Mouse (Mus musculus): ENCODE measurements at regions not wholly inside any gene's neighbourhood (a gene's known extent, or its start where the extent isn't known, plus 50 kb on each side); places are given as distances from the start of the nearest gene placed in this dataset.

DNA sequence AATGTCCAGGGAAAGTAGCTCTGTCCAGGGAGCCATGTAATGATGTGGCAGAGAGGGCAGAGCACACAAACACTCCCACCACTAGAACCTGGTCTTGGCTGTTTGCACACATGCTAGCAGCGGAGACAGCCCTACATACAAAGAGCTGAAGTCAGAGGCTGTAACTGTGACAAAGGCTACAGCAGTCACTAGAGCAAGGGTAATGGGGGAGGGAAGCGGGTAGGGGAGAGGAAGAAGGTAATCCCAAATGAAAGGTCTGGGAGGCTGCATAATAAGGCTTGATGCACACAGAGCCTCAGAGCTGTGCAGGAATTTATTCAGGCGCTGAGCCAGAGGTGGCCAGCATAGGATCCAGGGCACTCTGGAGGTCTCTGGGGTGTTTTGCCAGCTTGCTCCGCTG is 269.3 kb upstream of the 4930535I16Rik start:
- H3K4me3 ChIP-seq: no peak overlapping the region
- no peak overlapping the region for H3K4me2 ChIP-seq (replicated peaks)
- peaks cover 13% of the 10 kb centered on the region for H3K4me1 ChIP-seq
- 17% methylated on average over 4 of the region's 4 CpGs for WGBS
- peak; percentile 81 for ATAC-seq (ENCODE audit: low FRiP score, low read depth)
- H3K27ac ChIP-seq (replicated peaks): peak overlapping the region; percentile 42; the same call in 1 of the 2 replicates
- H3K36me3 ChIP-seq: no peaks in the 10 kb centered on the region
- peak overlapping the region; percentile 11; the same call in 1 of the 2 replicates for H3K9ac ChIP-seq (replicated peaks)
- H3K27me3 ChIP-seq: peaks cover 31% of the 10 kb centered on the region
- no peaks in the 10 kb centered on the region for H3K9me3 ChIP-seq

GRCm38 (mm10) chr4:124181335-124181734 is 263.5 kb upstream of the 4930535I16Rik start:
- Histone ChIP-seq H3K27ac (replicated peaks) (no peak overlapping the region), H3K9ac (replicated peaks) (no peak overlapping the region), H3K4me2 (replicated peaks) (no peak overlapping the region), H3K9me3 (no peaks in the 10 kb centered on the region), H3K27me3 (peaks cover 43% of the 10 kb centered on the region), H3K4me1 (peaks cover 12% of the 10 kb centered on the region), H3K36me3 (no peaks in the 10 kb centered on the region), H3K4me3 (no peak overlapping the region)
- 90% methylated on average over 4 of the region's 4 CpGs for whole genome bisulfite sequencing
- ATAC-seq (ENCODE audit: low FRiP score, low read depth): no peak

DNA sequence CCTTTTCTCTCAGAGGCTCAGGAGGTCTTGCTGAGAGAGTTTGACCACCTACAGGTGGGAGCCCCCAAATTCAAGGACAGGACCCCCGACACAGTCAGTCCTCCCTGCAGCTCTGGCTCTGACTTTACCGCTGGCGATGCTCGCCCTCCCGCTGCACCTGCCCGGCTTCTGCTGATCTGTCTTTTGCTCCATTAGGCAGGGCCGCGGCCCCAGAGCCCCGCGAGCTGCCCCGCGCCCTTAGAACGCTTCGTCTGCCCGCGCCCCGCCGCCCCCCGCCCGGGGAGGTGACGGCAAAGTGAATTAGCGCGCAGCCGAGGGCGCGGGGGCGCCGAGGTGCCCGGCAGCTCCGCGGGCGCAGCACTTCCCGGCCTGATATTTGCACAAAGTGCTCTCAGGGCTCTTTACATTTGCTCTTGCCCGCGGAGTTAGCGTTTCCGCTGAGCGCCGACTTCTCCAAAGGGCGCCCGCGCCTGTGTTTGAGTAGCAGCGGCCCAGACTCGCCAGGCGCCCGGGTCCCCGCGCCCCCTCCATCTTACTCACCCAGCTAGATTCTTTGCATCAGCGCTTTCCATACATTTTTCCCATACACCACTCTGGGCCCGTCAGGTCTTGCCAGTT is 260.7 kb upstream of the 4930535I16Rik start:
- Histone ChIP-seq H3K27me3 (peaks cover 50% of the 10 kb centered on the region), H3K4me2 (replicated peaks) (peak overlapping the region; percentile 95), H3K4me1 (peaks cover 12% of the 10 kb centered on the region), H3K36me3 (no peaks in the 10 kb centered on the region), H3K9me3 (no peaks in the 10 kb centered on the region), H3K4me3 (peak overlapping the region; percentile 51), H3K9ac (replicated peaks) (peak overlapping the region; percentile 74), H3K27ac (replicated peaks) (no peak overlapping the region)
- under 1% methylated on average over 50 of the region's 50 CpGs for WGBS
- no peak for ATAC-seq (ENCODE audit: low FRiP score, low read depth)

DNA sequence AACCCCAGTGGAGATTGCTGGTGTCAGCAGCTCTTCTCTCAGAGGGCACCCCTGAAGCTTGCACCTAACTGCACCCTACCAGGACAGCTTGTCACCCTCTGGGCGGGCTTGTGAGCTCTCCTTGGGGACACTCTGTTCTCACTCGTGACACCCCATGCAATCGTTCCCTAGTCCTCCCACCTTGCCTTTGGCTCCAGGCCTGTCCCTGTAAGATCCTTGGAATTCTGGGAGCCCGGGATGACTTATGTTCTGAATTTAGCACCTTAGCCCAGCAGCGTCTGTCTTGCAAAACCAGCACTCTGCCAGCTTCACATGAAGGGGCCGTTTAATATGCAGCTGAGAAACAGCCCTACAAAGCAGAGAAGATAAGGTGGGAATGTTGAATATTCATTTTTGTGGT is 257.7 kb upstream of the 4930535I16Rik start:
- Histone ChIP-seq H3K27ac (replicated peaks) (no peak overlapping the region), H3K27me3 (peaks cover 41% of the 10 kb centered on the region), H3K4me3 (no peak overlapping the region), H3K9me3 (no peaks in the 10 kb centered on the region), H3K9ac (replicated peaks) (no peak overlapping the region), H3K4me1 (peaks cover 12% of the 10 kb centered on the region), H3K4me2 (replicated peaks) (no peak overlapping the region), H3K36me3 (no peaks in the 10 kb centered on the region)
- WGBS: 57% methylated on average over 6 of the region's 6 CpGs
- ATAC-seq (ENCODE audit: low FRiP score, low read depth): no peak

GRCm38 (mm10) chr4:124154627-124155026 is 236.8 kb upstream of the 4930535I16Rik start:
- Histone ChIP-seq H3K9ac (replicated peaks) (no peak overlapping the region), H3K4me1 (peaks cover 11% of the 10 kb centered on the region), H3K27me3 (peaks cover 10% of the 10 kb centered on the region; the same call in 1 of the 2 replicates), H3K27ac (replicated peaks) (no peak overlapping the region), H3K4me2 (replicated peaks) (no peak overlapping the region), H3K36me3 (no peaks in the 10 kb centered on the region), H3K4me3 (no peak overlapping the region), H3K9me3 (no peaks in the 10 kb centered on the region; the same call in 1 of the 2 replicates)
- 88% methylated on average over 6 of the region's 6 CpGs for WGBS
- ATAC-seq (ENCODE audit: low FRiP score, low read depth): no peak

DNA sequence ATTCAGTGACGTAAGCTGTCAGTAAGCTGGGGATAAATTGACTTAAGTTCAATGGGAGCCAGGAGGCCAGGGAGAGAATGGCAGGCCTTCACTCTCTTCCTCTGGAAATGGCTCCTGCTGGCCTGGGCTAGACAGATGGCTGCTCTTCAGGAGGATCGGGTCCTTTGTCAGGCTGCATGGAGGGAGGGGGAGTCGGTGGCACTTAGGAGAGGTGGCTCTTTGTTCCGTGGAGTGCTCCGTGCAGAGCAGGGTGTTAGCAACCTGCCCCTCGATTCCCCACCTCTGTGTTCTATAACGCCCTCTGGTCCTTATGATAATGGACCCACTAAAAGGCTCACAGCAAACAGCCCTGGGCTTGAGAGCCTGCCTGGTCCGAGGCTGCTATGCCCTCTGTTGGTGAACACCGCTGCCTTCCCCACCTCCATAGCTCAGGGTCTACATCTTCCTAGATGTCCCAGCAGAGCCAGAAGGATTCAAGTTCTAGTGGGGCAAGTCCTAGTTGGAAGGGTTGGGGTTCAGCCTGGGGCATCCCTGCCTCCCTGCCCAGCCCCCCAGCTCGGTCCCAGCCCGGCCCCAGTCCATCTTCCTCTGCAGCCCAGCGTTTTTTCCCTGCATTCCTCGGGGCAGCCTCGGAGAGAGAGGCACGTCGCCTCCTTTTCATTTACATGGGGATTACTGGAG is 232.1 kb upstream of the 4930535I16Rik start:
- no peaks in the 10 kb centered on the region for H3K9me3 ChIP-seq
- H3K4me3 ChIP-seq: peak overlapping the region; percentile 19; the same call in 1 of the 2 replicates
- peak overlapping the region; percentile 70 for H3K27ac ChIP-seq (replicated peaks)
- peak; percentile 76 for ATAC-seq (ENCODE audit: low FRiP score, low read depth)
- H3K4me1 ChIP-seq: peaks cover 15% of the 10 kb centered on the region
- H3K27me3 ChIP-seq: peaks cover 12% of the 10 kb centered on the region; the same call in 1 of the 2 replicates
- H3K4me2 ChIP-seq (replicated peaks): peak overlapping the region; percentile 47
- H3K36me3 ChIP-seq: no peaks in the 10 kb centered on the region
- 0 out of 2 replicates have a peak overlapping the region, but pooled peaks have one; percentile 15 for H3K9ac ChIP-seq (replicated peaks)
- WGBS: 4% methylated on average over 16 of the region's 16 CpGs

- 91% methylated on average over 3 of the region's 3 CpGs for WGBS
- H3K4me2 ChIP-seq (replicated peaks): no peak overlapping the region
- H3K4me3 ChIP-seq: no peak overlapping the region
- H3K36me3 ChIP-seq: no peaks in the 10 kb centered on the region
- no peak overlapping the region for H3K9ac ChIP-seq (replicated peaks)
- no peak for ATAC-seq (ENCODE audit: low FRiP score, low read depth)
- H3K9me3 ChIP-seq: no peaks in the 10 kb centered on the region
- peaks cover 15% of the 10 kb centered on the region for H3K4me1 ChIP-seq
- H3K27ac ChIP-seq (replicated peaks): no peak overlapping the region
- peaks cover 12% of the 10 kb centered on the region for H3K27me3 ChIP-seq
Measured at GRCm38 (mm10) chr4:124149037-124149436, 231.2 kb upstream of the 4930535I16Rik start.

DNA sequence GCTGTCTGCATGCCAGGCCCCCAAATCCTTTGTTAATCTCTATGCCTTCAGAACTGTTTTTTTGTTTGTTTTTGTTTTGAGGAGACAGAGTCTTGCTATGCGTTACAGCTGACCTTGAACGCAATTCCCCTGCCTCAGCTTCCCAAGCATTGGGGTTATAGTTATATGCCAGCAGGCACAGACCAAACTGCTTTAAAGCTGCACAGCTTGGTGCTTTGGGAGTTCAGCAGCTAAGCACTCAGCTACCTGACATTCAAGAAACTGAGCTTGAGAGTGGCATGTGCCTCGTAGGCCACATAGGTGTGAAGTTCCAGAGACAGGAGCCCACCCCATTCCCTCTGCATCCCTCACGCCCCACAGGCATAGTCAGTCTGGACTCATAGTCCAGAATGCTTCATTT is 229.5 kb upstream of the 4930535I16Rik start:
- 77% methylated on average over 4 of the region's 4 CpGs for WGBS
- Histone ChIP-seq H3K36me3 (no peaks in the 10 kb centered on the region), H3K4me2 (replicated peaks) (no peak overlapping the region), H3K27me3 (peaks cover 12% of the 10 kb centered on the region), H3K27ac (replicated peaks) (no peak overlapping the region), H3K4me3 (no peak overlapping the region), H3K9me3 (no peaks in the 10 kb centered on the region), H3K4me1 (peaks cover 25% of the 10 kb centered on the region), H3K9ac (replicated peaks) (no peak overlapping the region)
- no peak for ATAC-seq (ENCODE audit: low FRiP score, low read depth)

DNA sequence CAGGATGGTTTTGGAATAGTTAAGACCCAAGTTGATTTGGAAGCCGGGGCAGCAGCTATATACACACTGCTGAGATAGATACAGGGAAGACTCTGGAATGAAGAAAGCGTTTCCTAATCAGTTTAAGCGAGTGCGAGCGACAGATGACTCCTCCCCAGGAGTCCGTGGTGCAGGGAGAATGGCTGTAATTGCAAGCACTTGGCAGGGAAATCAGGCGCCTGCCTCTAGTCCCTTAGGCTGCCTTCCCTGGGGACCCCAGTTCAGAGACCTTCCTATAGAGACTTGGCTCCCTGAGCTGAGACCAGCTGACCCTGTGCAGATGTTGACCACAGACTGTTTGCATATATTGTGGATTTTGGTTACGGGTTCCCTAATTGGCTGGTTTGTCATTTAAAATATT is 228.3 kb upstream of the 4930535I16Rik start:
- H3K4me3 ChIP-seq: no peak overlapping the region
- H3K27ac ChIP-seq (replicated peaks): no peak overlapping the region
- peaks cover 6% of the 10 kb centered on the region for H3K27me3 ChIP-seq
- peaks cover 25% of the 10 kb centered on the region for H3K4me1 ChIP-seq
- H3K9ac ChIP-seq (replicated peaks): no peak overlapping the region
- no peak for ATAC-seq (ENCODE audit: low FRiP score, low read depth)
- no peaks in the 10 kb centered on the region for H3K36me3 ChIP-seq
- no peak overlapping the region for H3K4me2 ChIP-seq (replicated peaks)
- WGBS: 31% methylated on average over 8 of the region's 8 CpGs
- H3K9me3 ChIP-seq: no peaks in the 10 kb centered on the region

DNA sequence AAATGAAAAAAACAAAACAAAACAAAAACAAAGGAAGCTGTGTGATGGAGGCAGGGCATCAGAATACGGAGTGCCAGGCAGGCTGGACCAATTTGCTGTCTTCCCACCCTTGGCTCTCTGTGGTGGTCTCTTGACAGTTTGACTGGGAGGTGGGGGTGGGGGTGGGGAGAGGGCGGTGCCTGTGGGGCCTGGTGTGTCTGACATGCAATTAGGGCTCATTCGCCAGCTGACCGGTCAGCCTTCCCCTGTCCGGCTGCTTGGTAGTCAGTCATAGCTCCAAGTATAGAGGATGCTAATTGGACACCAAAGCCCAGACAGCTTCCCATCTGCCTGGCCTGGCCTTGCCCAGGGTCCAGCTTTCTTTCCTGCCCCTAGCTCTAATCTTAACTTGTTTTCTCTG is 225.8 kb upstream of the 4930535I16Rik start:
- Histone ChIP-seq H3K9ac (replicated peaks) (no peak overlapping the region), H3K4me1 (peaks cover 19% of the 10 kb centered on the region; the same call in 1 of the 2 replicates), H3K27me3 (peaks cover 6% of the 10 kb centered on the region), H3K9me3 (no peaks in the 10 kb centered on the region), H3K36me3 (no peaks in the 10 kb centered on the region), H3K4me3 (no peak overlapping the region), H3K4me2 (replicated peaks) (no peak overlapping the region), H3K27ac (replicated peaks) (no peak overlapping the region)
- WGBS: 54% methylated on average over 5 of the region's 5 CpGs
- 0 out of 2 replicates have a peak, but pooled peaks have one; percentile 44 for ATAC-seq (ENCODE audit: low FRiP score, low read depth)

GRCm38 (mm10) chr4:124143226-124143625 is 225.4 kb upstream of the 4930535I16Rik start:
- Histone ChIP-seq H3K27ac (replicated peaks) (no peak overlapping the region), H3K27me3 (peaks cover 6% of the 10 kb centered on the region), H3K9ac (replicated peaks) (no peak overlapping the region), H3K4me3 (no peak overlapping the region), H3K36me3 (no peaks in the 10 kb centered on the region), H3K4me2 (replicated peaks) (no peak overlapping the region), H3K9me3 (no peaks in the 10 kb centered on the region), H3K4me1 (peaks cover 19% of the 10 kb centered on the region; the same call in 1 of the 2 replicates)
- ATAC-seq (ENCODE audit: low FRiP score, low read depth): no peak
- WGBS: 69% methylated on average over 7 of the region's 7 CpGs

DNA sequence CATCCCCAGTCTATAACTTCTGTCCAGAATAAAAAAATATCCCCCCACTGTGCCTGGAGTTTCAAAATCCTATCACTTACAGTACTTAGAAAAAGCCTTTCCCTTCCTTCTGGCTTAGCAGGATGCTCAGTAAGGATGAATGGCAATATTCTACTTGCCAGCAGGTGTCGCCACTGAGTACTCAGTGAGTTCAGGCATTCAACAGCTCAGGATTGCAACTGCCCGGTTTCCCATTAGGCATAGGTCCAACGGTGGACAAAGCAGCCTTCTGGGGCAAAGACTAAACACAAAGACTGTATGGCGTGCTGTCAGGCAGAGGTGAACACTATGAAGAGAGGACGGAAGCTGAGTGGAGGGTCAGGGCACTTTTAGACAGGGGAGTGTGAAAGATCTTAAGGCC is 224.3 kb upstream of the 4930535I16Rik start:
- ATAC-seq (ENCODE audit: low FRiP score, low read depth): peak; percentile 38; the same call in 1 of the 2 replicates
- H3K9ac ChIP-seq (replicated peaks): no peak overlapping the region
- WGBS: 2% methylated on average over 5 of the region's 5 CpGs

More for the DNA sequence above, 224.3 kb upstream of the 4930535I16Rik start:
- Histone ChIP-seq H3K4me2 (replicated peaks) (no peak overlapping the region), H3K27ac (replicated peaks) (no peak overlapping the region), H3K9me3 (no peaks in the 10 kb centered on the region), H3K36me3 (no peaks in the 10 kb centered on the region), H3K27me3 (peaks cover 6% of the 10 kb centered on the region), H3K4me3 (no peak overlapping the region), H3K4me1 (peaks cover 19% of the 10 kb centered on the region; the same call in 1 of the 2 replicates)

All from midbrain, embryonic 12.5 days (tissue).